Mouse (Mus musculus): ENCODE results near the gene Bub1b. TPM values are rescaled to one million over a fixed set of nuclear protein-coding genes. Genes with fewer than 3 reads are reported as not detected.

Bub1b gene
- polyA plus RNA-seq, 1 experiment, result 75.2 TPM

DNA sequence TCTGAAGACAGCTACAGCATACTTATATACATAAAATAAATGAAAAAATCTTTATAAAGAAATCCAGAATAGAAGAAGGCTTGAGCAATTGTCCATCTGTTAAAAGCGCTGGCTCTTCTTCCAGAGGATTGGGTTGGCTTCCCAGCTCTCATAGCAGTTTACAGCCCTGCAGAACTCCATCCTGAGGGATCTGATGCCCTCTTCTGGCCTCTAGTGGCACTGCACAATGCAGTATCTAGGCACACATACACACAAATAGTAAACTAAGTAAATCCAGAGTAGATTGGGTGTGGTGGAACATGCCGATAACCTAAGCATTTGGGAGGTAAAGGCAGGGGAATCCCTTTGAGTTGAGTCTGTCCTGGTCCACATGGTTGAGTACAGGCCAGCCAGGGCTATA, 8.0 kb downstream of the Bub1b start:
- TF ChIP-seq CTCF (IDR thresholded peaks at IDR 0.05; ENCODE audit: borderline replicate concordance, insufficient read depth, low read length) (peak; percentile 60; the same call in 1 of the 2 replicates), POLR2A (IDR thresholded peaks at IDR 0.05; ENCODE audit: low read depth, low read length) (no peak)

DNA sequence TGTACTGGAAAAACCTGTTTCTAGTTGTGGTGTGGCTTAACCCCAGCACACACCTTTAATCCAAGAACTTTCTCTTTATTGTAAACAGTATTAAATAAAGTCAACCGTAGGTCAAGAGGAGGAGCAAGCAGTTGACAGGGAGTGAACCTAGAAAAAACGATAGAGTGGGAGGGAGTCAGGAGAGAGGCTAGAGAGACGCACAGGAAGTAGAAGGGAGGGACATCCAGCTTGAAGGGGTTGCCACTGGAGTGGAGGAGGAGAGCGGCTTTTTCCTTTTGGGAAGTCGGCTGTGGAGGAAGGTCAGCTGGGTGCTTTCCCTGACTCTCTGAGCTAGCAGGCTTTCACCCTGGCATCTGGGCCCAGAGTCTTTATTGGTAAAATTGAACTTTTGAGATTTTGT, 9.0 kb downstream of the Bub1b start:
- no peak overlapping the region for H3K27ac ChIP-seq (ENCODE audit: insufficient read depth, low read length)
- no peak for TF ChIP-seq CTCF (IDR thresholded peaks at IDR 0.05; ENCODE audit: borderline replicate concordance, insufficient read depth, low read length)
- no peak for TF ChIP-seq POLR2A (IDR thresholded peaks at IDR 0.05; ENCODE audit: low read depth, low read length)
- no peak overlapping the region for H3K4me3 ChIP-seq (ENCODE audit: insufficient read depth, low read length)
- H3K4me1 ChIP-seq (ENCODE audit: control insufficient read depth, insufficient read depth, low read length), result no peaks in the 10 kb centered on the region

More for the DNA sequence above, 8.0 kb downstream of the Bub1b start:
- Histone ChIP-seq H3K4me3 (ENCODE audit: insufficient read depth, low read length) (no peak overlapping the region), H3K27ac (ENCODE audit: insufficient read depth, low read length) (no peak overlapping the region), H3K4me1 (ENCODE audit: control insufficient read depth, insufficient read depth, low read length) (no peaks in the 10 kb centered on the region)

GRCm38 (mm10) chr2:118618013-118618412, 20.0 kb downstream of the Bub1b start:
- no peak for TF ChIP-seq CTCF (IDR thresholded peaks at IDR 0.05; ENCODE audit: borderline replicate concordance, insufficient read depth, low read length)
- Histone ChIP-seq H3K27ac (ENCODE audit: insufficient read depth, low read length) (no peak overlapping the region), H3K4me1 (ENCODE audit: control insufficient read depth, insufficient read depth, low read length) (no peaks in the 10 kb centered on the region), H3K4me3 (ENCODE audit: insufficient read depth, low read length) (no peak overlapping the region)

DNA sequence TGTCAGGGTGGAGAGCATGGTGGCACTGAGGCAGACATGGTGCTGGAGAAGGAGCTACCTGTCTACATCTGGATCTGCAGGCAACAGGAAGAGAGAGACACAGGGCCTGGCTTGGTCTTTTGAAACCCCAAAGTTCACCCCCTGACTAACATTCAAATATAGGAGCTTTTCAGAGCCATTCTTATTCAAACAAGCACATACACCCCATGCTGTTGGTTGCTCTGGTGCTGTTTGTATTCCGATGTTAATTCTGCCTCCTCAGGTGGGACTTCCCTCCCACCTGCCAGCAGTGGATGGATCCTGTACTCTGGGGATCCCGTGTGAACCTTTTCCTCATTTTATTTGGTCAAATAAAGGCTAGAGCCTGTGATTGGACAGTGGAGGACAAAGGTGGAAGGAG, 22.1 kb downstream of the Bub1b start:
- Histone ChIP-seq H3K4me3 (ENCODE audit: insufficient read depth, low read length) (no peak overlapping the region), H3K4me1 (ENCODE audit: control insufficient read depth, insufficient read depth, low read length) (no peaks in the 10 kb centered on the region), H3K27ac (ENCODE audit: insufficient read depth, low read length) (0 out of 2 replicates have a peak overlapping the region, but pooled peaks have one; percentile 4)
- TF ChIP-seq POLR2A (IDR thresholded peaks at IDR 0.05; ENCODE audit: low read depth, low read length), result no peak
- TF ChIP-seq CTCF (IDR thresholded peaks at IDR 0.05; ENCODE audit: borderline replicate concordance, insufficient read depth, low read length), result no peak

DNA sequence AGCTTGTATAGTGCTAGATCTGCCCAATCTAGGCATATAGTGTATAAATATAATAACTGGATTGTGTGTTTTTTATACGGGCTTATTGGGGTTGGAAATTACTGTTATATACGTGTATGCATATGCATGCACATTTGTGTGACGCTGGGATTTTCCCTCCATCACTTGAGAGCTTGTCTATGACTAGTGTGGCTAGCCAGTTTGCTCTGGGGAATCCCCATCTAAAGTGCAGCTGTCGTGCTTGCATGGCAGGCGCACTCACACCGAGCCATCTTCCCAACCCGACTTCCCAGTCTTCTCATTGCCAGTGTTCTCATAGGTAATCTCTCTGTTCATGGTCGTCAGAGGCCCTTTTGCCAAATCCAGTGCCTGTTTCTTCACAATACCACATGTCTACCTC, 22.6 kb downstream of the Bub1b start:
- no peak overlapping the region for H3K4me3 ChIP-seq (ENCODE audit: insufficient read depth, low read length)
- H3K27ac ChIP-seq (ENCODE audit: insufficient read depth, low read length), result no peak overlapping the region
- TF ChIP-seq CTCF (IDR thresholded peaks at IDR 0.05; ENCODE audit: borderline replicate concordance, insufficient read depth, low read length) (no peak), POLR2A (IDR thresholded peaks at IDR 0.05; ENCODE audit: low read depth, low read length) (no peak)
- no peaks in the 10 kb centered on the region for H3K4me1 ChIP-seq (ENCODE audit: control insufficient read depth, insufficient read depth, low read length)

- Histone ChIP-seq H3K4me1 (ENCODE audit: control insufficient read depth, insufficient read depth, low read length) (no peaks in the 10 kb centered on the region), H3K4me3 (ENCODE audit: insufficient read depth, low read length) (no peak overlapping the region), H3K27ac (ENCODE audit: insufficient read depth, low read length) (no peak overlapping the region)
- TF ChIP-seq POLR2A (IDR thresholded peaks at IDR 0.05; ENCODE audit: low read depth, low read length) (no peak), CTCF (IDR thresholded peaks at IDR 0.05; ENCODE audit: borderline replicate concordance, insufficient read depth, low read length) (no peak)
These were observed 31.3 kb downstream of the Bub1b start for GRCm38 (mm10) chr2:118629276-118629675.

GRCm38 (mm10) chr2:118633441-118633840, 35.4 kb downstream of the Bub1b start:
- Histone ChIP-seq H3K4me1 (ENCODE audit: control insufficient read depth, insufficient read depth, low read length) (no peaks in the 10 kb centered on the region), H3K4me3 (ENCODE audit: insufficient read depth, low read length) (no peak overlapping the region), H3K27ac (ENCODE audit: insufficient read depth, low read length) (no peak overlapping the region)
- no peak for TF ChIP-seq CTCF (IDR thresholded peaks at IDR 0.05; ENCODE audit: borderline replicate concordance, insufficient read depth, low read length)
- TF ChIP-seq POLR2A (IDR thresholded peaks at IDR 0.05; ENCODE audit: low read depth, low read length), result no peak

DNA sequence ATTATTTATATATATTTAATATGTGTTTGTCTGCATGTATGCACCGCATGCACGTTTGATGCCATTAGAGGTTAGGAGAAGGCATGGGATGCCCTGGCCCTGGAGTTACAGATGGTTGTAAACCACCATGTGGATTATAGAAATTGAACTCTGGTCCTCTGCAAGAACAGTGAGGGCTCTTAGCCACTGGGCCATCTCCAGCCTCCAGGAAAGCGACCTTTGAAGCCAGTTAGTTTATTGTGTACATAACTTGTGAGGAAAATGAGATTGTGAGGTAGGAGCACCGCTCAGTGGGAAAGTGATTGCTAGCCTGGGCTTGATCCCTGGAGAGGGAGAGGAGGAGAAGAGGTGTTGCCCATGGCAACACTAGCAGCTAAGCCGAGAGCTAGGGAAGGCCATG, 39.2 kb downstream of the Bub1b start:
- Histone ChIP-seq H3K27ac (ENCODE audit: insufficient read depth, low read length) (no peak overlapping the region), H3K4me1 (ENCODE audit: control insufficient read depth, insufficient read depth, low read length) (no peaks in the 10 kb centered on the region), H3K4me3 (ENCODE audit: insufficient read depth, low read length) (no peak overlapping the region)
- TF ChIP-seq POLR2A (IDR thresholded peaks at IDR 0.05; ENCODE audit: low read depth, low read length) (no peak), CTCF (IDR thresholded peaks at IDR 0.05; ENCODE audit: borderline replicate concordance, insufficient read depth, low read length) (no peak)

DNA sequence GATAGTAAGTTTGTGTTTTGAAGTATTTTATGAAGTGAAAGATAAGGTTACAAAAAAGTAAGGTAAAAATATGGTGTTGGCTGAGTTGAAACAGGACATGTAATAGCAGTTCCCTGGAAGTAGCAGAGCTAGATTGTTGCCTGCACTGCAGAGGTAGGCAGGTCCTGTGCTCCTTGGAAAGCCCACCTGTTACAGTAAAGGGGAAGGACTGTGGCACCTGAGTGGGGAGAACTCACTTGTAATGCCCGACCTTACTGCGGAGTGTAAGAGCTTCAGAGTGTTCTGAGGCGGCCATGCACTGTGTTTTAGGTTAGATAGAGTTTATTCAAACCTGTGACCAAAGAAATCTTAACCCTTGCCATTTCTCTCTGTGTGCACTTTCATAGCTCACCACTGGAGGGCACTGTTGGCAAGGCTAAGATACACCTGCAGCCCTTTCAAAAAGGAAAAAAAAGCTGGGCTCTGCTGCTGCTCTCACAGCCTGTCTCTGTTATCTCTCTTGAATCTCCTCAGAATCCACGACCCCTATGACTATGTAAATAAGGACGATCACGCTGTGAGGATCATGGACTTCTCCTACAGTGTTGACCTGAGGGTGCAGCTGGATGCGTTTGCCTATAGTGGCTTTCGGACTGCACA, 40.0 kb downstream of the Bub1b start:
- H3K4me1 ChIP-seq (ENCODE audit: control insufficient read depth, insufficient read depth, low read length), result no peaks in the 10 kb centered on the region
- H3K4me3 ChIP-seq (ENCODE audit: insufficient read depth, low read length), result no peak overlapping the region
- TF ChIP-seq POLR2A (IDR thresholded peaks at IDR 0.05; ENCODE audit: low read depth, low read length) (no peak), CTCF (IDR thresholded peaks at IDR 0.05; ENCODE audit: borderline replicate concordance, insufficient read depth, low read length) (peak; percentile 21; the same call in 1 of the 2 replicates)
- H3K27ac ChIP-seq (ENCODE audit: insufficient read depth, low read length), result no peak overlapping the region

- H3K27ac ChIP-seq (ENCODE audit: insufficient read depth, low read length), result no peak overlapping the region
- no peaks in the 10 kb centered on the region for H3K4me1 ChIP-seq (ENCODE audit: control insufficient read depth, insufficient read depth, low read length)
- TF ChIP-seq CTCF (IDR thresholded peaks at IDR 0.05; ENCODE audit: borderline replicate concordance, insufficient read depth, low read length) (no peak), POLR2A (IDR thresholded peaks at IDR 0.05; ENCODE audit: low read depth, low read length) (no peak)
- H3K4me3 ChIP-seq (ENCODE audit: insufficient read depth, low read length), result no peak overlapping the region
These were observed 40.7 kb downstream of the Bub1b start for GRCm38 (mm10) chr2:118638686-118639085.
